Mouse (Mus musculus) urinary bladder, postnatal 4 days (tissue): Measurements from ENCODE around the gene Pmvk.
A peak's percentile ranks its signal among the peaks of the same experiment; 100 is the strongest.

Experiments used
- DNase-seq, 2 experiments: peaks; one replicate each; pipeline ENCODE4 v3.0.0; 2021 to 2022; ENCODE audit warnings: low spot score in 2 of 2

The Pmvk gene

GRCm38 (mm10) chr3:89481488-89481887, 27.1 kb downstream of the Pmvk start:
- no peak for DNase-seq

GRCm38 (mm10) chr3:89482249-89482648, 27.9 kb downstream of the Pmvk start:
- DNase-seq = no peak

DNA sequence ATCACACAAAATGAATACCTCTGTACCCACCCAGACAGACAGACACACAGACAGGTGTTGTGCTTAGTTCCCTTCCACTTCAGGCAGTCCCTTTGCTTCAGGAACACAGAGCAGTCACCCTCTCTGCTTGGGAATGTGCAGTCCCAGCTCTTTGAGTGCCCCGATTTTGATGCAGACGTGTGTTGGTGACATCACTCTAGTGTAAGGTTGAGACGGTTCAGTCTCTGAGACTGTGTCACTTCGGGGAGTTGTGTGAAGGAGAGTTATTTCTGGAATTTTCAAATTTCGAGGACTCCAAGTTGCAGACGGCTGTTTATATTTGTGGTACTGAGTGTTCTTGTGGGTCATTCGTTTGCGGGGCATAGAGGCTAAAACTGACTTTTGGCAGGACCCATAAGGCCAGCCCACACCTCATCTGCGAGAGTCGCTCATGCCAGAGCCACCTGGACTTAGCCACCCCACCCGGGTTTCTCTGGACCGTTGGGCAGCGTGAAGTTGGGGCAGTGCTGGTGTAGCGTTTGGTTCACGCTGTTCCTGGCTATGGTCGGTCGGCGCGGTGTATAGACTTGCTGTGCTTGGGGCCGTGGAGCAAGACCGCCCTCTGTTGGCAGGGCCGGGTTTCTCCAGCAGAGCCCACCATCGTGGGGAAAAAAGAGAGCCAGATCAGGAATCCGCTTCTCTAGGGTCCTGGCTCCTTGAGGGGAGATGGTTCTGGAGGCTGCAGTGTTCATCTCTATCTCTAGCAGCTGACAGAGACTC, 30.6 kb downstream of the Pmvk start:
- DNase-seq = peak; percentile 67 to 82

- DNase-seq = no peak
These were observed 31.8 kb downstream of the Pmvk start for GRCm38 (mm10) chr3:89486111-89486510.

DNA sequence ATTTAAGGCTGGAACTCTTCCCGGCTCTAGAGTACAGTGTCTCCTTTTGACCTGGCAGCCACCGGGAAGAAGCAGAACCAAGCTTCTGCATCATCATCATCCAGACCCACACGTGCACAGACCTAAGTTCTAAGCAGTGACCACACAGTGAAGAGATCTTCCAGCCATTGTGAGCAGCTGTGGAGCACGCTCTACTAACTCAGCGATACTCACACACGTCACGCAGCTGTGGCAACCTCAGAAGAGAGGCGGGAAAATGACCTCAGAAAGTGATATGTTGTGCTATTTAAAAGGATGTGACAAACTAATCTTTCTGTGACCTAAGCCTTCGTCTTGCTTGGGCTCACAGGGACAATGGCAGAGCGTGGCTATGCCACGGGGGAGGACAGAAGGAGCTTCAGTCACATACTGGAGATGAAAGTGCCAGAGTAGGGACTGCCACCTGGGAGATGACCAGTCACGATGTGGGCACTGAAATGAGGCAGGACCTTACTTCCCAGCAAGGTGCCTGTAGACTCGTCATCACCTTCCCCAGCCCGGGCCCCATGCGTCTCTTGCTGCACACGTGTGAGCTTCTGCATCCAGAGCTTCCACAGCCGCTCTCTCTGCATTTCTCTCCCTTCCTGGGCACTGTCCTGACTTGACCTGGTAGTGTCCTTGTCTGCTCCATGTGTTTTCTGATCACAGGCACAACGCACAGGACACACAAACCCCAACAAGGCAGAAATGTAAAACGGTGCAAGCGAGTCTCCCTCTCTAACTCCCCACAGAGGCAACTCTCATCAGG, 32.8 kb downstream of the Pmvk start:
- no peak for DNase-seq

GRCm38 (mm10) chr3:89490790-89491189, 36.4 kb downstream of the Pmvk start:
- DNase-seq = no peak

GRCm38 (mm10) chr3:89491559-89491958, 37.2 kb downstream of the Pmvk start:
- DNase-seq = no peak

- DNase-seq = no peak
These were observed 38.4 kb downstream of the Pmvk start for GRCm38 (mm10) chr3:89492701-89493151.

DNA sequence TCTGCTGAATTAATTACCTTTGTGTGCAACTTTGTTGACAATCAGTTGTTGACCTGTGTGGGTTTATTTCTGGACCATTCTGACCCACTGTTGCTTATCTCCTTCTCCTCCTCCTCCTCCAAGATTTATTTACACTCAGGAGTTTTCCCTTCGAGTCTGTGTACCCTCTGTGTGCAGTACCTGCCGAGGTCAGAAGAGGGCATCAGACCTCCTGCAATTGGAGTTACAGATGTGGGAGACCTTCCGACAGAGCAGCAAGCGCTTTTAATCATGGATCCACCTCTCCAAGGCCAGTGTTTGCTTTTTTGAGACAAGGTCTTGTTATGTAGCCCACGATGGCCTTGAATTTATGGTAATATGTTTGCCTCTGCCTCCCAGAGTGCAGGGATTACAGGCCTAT, 40.3 kb downstream of the Pmvk start:
- DNase-seq = no peak

DNA sequence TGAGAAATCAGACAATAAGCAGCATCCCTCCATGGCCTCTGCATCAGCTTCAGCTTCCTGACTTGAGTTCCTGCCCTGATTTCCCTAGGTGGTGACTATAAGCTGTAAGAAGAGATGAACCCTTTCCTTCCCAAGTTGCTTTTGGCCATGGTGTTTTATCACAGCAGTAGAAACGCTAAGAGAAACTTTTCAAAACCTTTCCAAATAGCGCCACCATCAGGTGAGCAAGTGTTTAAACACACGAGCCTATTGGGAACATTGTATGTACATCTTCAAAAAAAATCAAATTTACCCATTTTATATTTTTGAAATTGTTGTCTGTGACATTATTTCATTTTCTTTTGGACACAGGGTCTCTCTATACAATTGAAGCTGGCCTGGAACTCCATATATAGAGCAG, 42.0 kb downstream of the Pmvk start:
- DNase-seq = no peak

GRCm38 (mm10) chr3:89499696-89500095, 45.4 kb downstream of the Pmvk start:
- DNase-seq = no peak

GRCm38 (mm10) chr3:89501486-89501885, 47.1 kb downstream of the Pmvk start:
- no peak for DNase-seq

- no peak for DNase-seq
These were observed 48.2 kb downstream of the Pmvk start for GRCm38 (mm10) chr3:89502551-89502950.

GRCm38 (mm10) chr3:89508041-89508440, 53.7 kb downstream of the Pmvk start:
- DNase-seq = no peak

DNA sequence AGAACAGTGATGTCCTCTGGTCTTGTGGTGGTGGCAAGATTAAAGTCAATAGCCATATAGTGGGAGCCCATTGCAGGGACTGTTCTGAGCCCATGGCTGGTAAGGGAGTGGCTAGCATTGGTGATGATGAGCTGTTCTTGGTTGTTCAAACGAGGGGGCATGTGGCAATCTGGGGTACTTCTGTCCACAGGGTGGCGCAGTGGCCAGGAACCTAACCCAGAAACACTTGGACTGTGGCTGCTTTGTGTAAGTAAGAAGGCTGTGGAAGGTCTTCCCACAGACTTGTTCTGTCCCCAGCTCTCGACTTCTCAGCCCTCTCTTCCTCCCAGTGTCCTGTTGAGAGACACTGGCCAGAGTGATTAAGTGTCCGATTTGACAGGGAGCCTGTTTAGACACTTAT, 56.6 kb downstream of the Pmvk start:
- no peak for DNase-seq

- DNase-seq = no peak
These were observed 57.1 kb downstream of the Pmvk start for GRCm38 (mm10) chr3:89511400-89511799.

DNA sequence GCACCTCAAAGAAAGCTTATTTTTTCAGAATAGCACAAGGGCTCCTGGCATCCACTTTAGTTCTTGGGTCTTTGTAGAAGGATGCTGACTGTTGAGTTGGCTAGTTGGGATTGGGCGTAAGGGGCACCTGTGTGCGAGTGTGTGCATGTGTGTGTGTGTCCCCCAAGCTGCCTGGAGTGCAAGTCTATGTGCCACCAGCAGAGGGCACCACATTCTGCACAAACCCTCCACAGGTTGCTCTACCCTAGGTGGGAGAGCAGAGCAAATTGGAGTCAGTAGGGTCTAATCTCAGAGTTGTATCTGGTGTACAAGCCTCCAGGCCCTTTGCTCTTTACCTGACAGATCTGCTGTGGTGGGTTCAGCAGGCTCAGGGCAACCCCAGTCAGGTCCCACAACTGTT, 57.9 kb downstream of the Pmvk start:
- DNase-seq = no peak

GRCm38 (mm10) chr3:89515444-89515843, 61.1 kb downstream of the Pmvk start:
- DNase-seq = no peak

- no peak for DNase-seq
These were observed 62.0 kb downstream of the Pmvk start for GRCm38 (mm10) chr3:89516321-89516720.
